Mouse (Mus musculus) kidney, postnatal 25 days (tissue): ENCODE results near the gene Reep1.
A peak's percentile ranks its signal among the peaks of the same experiment; 100 is the strongest.

Experiments used
- DNase-seq, 2 experiments: peaks; one replicate each; pipeline ENCODE4 v3.0.0; 2021; ENCODE audit warnings: mixed read lengths in 2 of 2

Reep1 gene

DNA sequence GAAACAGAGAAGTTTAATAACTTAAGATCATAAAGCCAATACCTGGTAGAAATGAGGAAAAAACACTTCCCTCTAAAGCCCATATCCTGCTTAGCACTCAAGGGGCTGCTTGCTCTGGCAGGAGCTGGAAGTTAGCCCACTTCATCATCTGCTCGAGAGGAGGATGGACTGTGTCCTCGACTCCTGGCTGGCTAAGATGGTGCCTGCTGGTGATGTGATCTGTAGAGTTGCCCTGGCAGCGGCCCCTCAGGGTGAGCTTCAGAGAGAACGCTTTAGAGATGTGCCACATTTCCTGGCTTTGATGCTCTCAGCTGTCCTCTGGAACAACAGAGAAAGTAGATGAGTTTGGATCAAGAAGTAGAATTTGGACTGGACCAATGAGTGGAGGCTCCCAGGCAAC, 31.2 kb downstream of the Reep1 start:
- no peak for DNase-seq

DNA sequence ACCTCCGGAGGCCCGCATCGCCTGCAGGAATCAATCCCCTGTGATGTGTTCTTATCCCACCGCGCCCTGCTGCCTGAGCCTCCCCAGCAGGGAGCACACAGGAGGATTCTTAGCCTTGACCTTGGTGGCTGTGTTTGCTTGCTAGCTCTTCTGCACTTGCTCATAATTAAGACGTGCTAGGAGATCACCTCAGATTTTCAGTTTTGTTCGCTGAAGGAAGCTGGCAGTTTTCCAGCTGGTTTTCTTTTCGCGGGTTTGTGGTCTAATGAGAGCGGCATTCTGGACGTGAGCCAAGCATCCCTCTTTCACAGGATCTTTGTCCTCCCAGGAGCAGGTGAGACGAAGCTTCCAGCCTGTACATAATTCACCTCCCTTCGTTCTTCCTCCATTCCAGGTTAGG, 33.6 kb downstream of the Reep1 start:
- peak in 1 of 2 experiments; percentile 19 for DNase-seq

DNA sequence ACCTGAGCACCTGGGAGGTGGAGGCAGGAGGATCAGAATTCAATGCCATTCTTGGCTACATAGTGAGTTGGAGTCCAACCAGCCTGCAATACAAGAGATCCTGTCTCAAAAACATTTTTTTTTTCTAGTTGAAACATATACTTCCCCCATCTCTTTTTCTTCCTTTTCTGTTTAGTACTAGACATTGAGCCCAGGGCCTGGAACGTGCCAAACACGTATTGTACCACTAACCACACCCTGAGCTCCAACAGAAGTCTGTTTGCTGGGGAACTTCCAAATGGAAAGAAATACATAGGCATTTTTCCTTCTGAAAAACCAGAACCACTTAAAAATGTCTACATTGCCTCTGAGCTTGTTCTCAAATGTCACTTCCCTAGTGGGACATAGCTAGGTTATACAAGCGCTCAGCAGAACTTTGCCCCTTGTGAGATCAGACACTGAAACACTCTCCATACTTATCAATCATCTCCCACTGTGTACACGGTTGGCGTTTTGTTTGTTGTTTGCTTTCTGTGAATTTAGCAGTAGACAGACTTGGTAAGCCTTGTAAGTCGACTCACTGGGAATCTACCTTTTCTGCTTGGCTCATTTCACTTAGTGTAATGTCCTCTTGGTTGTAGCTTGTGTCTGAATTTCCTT, 34.8 kb downstream of the Reep1 start:
- DNase-seq: no peak

DNA sequence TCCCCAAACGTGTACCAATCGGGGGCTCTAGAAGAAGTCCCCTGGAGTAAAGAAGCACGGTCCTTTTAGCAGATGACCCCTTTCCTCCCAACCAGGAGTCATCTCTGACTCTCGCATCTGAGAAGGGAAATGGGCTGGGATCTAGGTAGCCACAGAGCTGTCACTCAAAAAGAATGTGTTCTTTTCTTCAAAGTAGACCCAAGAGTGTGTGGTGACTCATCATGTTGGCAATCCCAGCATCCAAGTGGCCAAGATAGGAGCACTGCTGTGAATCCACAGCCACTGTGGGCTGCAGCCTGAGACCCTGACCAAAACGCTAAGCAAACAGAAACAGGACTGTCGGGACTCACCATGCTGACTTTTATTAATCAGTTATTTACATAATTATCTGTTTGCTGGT, 37.6 kb downstream of the Reep1 start:
- no peak for DNase-seq

DNA sequence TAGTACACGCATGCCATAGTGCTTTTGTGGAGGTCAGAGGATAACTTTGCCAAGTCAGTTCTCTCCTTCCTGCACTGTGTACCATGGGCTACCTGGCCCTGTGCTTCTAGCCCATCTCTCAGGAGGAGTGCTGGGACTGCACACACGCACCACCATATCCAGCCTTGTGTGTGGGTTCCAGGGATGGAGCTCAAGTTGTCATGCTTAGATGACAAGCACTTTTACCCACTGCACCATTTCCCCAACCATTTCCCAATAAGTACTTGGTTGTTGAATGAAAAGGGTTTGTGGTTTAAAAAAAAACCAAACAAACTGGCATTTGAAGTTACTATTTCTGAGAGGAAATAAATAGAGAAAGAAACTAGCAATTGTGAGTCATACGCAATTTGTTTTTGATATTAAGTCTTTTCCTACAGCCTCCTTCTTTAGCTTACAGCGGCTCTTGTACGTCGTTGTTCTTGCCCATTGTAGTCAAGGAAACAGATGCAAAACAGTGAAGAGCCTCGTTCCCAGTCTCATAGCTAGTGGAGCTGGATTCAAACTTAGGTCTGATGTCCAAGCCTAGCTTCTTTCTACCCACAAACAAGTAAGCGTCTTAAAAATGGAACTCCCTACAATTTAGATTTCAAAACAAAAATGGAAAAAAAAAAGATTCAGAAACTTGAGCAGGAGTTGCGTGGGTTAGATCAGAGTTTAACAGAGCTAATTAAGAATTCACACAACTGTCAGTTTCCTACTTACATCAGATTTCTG, 38.3 kb downstream of the Reep1 start:
- DNase-seq: no peak

DNA sequence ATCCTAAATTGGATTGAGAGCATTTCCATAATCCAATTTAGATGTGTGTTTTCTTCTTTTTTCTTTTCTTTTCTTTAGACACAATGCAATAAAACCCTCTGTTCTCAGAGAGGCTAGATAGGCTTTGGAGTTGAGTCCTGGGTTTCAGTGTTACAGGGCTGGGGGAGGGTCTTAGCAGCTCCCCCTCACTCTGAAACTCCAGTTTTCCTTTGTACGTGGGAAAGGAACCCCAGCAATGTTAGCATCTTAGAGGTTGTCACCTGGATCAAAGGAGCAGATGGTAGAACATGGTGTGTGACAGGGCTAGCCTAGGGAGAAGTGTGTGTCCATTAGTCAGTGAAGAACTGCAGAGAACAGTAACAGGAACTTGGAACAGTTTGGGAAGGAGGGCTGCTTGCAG, 38.9 kb downstream of the Reep1 start:
- DNase-seq: no peak

DNA sequence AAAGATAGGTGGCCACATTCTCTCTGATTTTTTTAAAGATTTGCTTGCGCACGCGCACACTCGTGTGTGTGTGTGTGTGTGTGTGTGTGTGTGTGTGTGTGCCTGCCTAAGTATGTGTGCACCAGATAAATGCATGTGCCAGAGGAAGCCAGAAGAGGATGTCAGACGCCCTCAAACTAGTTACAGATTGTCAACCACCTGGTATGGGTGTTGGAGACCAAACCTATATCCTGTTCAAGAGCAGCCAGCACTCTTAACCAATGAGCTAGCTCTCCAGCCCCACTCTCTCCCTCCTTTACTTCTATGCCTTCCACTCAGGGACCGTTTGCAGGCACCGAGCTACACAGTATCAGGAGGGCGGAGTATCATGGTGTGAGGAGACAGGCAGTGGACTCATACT, 39.5 kb downstream of the Reep1 start:
- no peak for DNase-seq

DNA sequence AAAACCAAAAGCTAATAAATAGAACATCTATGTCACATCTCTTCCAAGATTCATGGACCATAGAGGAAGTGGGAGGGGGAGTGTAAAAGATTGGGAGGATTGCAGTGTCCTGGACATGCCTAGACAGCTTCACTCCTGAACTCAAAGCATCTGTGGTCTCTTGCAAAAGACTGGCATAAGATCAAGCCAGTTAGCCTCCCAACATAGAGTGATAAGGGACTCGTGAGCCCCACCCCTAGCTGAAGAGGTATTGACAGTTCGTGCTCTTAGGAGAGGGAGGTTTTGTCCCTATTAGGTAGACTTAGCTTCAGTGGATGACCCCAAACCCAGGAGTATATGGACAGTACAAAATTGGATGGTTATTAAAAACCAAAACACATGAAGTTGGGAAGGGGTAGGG, 44.2 kb downstream of the Reep1 start:
- DNase-seq: no peak

DNA sequence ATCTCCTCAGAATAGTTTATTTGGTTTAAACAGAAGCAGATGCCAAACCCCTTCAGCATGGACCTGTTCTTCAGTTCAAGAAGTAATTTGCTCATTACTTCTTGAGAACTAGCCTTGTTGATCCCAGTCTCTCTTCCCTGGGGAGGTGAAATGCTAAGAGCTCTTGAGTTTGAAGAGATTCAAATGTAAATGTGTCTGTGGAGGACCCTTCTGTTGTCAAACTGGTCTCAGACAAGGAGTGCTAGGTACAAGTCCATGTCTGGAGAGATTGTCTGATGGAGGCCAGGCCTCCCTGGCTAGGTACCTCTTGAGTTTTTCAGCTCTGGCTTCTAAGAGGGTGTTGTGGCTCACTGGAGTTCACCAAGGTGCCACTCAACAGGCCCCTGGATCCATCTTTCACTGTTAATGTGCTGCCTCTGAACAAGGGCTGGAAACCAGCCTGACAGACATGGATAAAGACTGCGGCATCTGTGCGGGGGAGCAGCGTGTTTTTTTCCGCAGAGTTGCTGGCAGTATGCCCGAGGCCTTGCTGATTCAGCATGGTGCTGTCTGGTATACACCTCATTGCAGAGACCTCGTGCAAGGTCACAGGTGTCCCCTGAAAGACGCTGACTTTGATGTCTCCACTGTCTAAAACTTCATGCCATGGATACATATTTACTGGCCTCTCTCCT, 45.6 kb downstream of the Reep1 start:
- DNase-seq: no peak

DNA sequence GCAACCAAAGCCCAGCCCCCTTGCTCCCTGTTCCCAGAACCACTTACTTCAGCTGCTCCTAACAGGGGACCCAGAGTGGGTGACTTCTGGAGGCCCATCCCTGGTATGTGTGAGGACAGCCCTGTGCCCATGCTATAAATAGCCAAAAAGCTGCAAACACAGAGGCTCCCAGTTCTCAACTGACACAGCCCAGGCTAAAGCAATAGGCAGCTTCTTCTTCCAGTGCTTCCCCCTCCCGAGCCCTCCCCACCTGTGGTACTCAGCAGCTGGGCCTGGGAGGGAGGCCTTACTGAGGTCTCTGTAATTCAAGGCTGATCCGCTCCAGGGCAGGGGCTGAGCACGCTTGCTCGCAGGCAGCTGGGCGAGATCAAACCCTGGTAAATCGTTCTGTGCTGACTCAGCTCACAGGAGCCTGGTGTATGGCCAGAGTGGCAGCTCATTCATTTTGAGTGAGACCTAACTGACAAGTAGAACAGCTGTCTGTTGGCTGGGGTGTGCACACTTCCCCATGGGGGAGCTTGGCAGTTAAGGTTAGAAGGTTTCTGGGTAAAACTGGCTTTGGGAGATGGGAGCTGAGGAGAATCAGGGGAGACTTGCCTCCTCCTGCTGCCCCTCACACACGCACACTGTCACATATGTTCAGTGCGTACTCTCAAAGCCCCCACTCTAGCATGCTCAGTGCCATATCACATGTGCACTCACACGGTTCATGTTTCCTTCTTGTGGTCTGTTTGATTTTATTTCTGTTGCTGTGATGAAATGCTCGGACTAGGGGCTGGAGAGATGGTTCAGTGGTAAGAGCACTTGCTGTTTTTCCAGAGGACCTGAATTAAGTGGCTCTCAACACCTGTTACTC, 49.9 kb downstream of the Reep1 start:
- DNase-seq: no peak

DNA sequence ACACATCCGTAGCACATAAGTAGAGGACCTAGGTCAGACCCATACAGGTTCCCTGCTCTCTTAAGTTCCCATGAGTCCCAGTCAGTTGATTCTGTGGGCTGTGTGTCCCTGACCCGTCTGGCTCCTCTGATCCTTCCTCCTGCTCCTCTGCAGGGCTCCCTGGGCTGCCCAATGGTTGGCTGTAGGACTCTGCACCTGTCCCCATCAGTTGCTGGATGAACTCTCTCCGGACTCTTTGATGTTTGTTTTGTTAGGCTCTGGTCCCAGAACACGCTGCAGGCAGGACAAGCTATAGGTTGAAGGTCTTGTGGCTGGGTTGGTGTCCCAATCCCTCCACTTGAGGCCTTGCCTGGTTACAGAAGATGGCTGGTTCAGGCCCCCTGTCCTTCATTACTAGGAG, 51.4 kb downstream of the Reep1 start:
- no peak for DNase-seq

DNA sequence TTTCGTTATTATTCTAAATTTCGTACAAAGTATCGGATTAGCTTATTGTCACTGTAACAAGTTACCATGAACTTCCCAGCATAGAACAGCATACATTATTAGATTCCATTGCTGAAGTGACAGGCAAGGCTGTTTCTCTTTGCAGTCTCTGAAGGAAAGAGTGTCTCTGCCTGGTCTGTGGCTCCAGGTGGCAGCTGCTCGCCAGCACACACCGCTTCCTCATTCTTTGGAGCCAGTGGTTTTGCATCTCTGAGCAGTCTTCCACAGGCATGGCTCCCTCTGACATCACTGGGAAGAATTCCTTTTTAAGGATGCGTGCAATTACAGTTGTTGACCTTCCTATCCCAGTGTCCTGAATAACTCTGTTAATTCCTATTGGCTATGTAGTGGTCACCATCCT, 52.7 kb downstream of the Reep1 start:
- no peak for DNase-seq

DNA sequence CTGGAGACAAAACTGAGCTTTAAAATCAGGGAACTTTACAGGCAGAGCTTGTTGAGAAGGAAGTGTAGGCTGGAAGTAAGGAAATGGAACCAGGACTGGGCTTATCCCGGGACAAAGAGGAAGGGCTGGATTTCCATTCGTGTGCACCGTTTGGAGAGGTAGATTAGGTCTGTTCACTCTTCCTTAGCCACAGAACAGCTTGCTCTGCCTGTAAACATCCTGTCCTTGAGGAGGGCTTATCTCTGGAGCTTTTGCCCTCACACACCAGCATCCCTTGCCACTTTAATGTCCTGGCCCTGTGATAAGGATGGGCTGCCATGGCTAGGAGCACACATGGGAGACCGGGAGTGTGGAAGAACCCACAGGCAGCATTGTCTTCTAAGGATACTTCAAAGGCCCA, 60.4 kb downstream of the Reep1 start:
- no peak for DNase-seq

DNA sequence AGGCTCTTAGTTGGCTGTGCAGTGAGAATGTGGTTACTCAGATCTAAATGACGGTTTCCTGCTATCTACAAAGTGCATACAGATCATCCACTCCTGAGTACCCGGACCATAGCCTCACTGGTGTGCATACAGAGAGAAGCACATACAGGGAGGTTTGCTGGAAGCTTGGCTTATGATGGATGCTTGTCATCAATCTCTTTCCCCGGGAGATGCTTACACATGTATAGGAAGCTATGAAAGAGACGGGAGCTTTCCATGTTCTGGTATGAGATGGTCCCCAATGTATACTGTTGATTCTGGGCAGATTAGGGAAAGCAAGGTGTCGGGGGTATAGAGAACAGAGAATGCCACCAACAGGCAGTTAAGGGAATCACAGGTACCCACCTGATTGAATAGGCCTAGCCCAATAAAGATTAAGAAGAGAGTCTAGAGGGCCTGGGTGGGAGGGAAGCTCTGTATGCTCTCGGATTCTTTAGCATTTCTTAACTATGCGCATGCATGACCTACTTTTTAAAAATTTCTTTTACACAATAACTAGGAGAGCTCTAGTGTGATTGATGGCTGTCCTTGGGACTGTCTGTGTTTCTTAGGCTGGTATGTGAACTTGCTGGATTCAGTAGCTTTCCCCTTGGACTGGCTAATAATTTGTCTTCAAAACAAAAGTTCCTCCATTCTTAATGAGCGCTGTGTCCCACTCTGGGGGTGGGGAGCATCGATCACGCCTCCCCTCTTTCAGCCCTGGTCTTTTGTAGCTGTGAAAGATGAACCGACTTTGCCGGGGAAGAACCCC, 62.7 kb downstream of the Reep1 start:
- DNase-seq: no peak

DNA sequence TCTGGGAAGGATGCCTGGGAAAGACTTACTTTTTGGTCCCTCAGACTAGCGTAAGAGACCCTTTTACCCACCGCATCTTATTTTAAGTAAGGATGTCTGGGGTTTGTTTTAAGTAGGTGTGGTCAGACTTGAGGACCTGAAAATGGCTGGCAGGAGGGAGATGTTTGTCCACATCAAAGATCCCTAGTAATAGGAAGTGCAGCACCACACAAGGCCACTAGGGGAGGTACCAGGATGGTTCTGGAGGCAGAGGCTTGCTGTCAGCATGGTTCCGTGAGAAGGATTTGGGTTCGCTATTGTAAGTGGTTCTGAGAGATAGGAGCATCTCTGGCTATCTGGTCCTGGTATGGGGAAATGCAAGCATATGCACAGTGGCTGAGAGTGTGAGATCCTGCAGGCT, 63.5 kb downstream of the Reep1 start:
- no peak for DNase-seq

DNA sequence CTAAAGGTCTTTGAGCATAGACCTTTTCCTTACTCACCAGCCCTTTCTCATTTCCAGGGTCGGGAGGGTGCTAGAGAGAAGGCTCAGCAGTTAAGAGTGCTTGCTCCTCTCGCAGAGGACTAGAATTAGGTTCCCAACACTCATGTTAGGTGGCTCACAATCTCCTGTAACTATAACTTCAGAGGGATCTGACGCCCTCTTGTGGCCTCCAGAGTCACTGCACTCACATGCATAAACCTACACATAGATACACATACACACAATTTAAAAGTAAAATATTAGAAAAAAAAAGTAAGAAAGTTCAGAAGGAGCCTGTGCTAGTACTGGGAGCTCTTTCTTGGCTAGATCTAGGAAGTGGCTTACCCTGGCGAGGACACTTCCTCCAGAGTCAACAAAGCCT, 63.9 kb downstream of the Reep1 start:
- DNase-seq: no peak

DNA sequence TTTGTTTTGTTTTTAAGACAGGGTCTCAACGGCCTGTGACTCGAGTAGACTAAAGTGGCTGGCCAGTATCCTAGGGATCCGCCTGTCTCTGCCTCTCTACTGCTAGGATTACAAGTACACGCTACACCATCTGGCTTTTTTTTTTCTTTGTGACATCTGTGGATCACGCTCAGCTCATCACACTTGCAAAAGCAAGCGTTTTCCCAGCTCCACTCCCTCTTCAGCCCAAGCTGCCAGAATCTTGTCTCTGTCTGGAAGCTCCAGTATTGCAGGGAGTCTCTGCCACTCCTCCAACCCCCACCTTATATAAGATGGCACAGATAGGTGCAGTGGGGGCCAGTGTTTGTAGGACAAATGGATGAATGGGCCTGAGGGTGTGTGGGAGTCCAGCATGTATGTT, 64.8 kb downstream of the Reep1 start:
- DNase-seq: no peak

DNA sequence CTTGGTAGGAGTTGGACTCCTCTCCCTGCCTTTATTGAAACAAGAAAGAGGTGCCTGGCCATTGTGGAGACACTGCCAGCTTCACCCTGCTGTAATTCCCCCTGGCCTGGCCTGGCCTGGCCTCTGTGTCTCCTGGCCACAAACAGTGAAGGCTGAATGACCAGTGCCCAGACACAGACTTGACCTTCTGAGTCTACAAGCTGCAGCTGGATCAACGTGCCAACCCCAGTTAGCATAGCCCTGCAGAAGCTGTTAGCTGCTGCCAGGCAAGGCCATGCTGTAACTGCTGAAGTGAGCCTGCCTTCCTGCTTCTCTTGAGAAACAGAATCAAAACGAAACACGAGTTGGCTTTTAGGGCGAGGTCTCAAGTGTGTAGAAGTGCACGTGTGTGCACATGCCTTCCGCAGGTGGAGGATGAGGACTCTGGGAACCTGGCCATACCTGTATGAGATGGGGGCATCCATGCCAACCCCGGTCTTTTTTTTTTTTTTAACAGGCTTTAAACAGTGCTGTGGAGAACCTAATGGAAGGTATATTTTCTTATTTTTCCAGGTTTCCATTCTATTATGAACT, 65.4 kb downstream of the Reep1 start:
- DNase-seq: no peak

DNA sequence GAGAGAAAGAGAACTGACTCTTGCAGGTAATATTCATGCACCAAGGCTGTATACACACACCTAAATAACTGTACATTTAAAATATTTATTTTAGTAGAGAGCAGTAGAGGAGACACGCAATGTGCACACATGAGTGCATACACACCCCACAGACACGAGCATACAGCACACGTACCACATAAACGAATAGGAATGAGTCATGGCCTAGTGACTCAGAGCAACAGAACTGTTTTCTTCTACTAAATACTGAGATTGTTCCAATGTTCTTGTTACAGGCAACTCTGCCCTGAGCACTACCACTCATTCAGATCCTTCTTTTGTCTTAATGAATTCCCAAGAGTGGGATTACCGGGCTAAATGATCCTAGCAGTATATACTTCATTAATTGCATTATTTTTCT, 70.7 kb downstream of the Reep1 start:
- no peak for DNase-seq

DNA sequence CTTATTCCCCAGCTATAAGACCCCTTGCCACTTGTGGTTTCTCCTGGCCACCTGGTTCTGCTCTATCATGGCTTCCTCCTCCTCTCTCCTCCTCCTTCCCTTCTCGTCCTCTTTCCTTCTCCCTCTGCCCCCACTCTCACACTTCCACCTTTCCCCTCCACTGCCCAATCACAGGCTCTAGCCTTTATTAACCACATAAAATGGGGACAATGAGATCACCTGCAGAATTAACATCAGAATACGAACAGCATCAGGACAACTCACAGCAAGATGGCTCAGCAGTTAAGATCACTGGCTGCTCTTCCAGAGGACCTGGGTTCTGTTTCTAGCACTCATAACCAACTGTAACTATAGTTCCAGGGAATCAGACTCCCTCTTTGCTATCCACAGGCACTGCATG, 72.5 kb downstream of the Reep1 start:
- DNase-seq: no peak

DNA sequence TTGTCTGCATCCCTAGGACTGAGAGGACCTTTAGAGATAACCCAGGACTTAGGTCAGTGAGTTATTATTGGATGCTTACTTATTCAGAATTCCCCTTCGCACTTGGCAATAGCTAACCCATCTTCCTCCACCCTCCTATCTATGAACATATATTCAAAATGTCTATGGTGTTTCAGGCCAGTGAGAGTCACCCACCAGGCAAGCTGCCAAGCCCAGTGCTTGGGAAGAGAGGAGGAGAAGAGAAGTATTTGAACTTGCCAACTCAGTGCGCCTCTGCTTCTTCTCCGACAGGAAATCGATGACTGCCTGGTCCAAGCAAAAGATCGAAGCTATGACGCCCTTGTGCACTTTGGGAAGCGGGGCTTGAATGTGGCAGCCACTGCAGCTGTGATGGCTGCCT, 73.1 kb downstream of the Reep1 start:
- no peak for DNase-seq

DNA sequence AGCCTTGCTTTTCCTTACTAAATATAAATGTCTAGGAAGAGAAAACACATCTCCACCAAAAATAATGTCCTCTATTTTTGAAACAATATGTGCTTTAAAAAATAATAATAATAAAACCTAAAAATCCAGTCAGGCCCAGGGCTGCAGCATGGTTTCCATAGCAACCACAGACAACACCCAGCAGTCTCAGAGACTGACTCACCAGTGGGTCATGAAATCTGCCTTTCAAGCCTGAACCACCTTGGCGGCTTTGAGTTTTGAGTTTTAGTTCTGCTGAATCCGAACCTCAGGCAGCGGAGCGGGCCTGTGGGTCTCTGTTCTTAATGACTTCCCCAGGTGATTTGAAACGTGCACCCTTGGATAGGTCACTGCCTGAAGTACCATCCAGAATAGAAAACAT, 75.8 kb downstream of the Reep1 start:
- no peak for DNase-seq
